Mouse (Mus musculus): ENCODE data around the gene Lins1. TPM values are rescaled to one million over a fixed set of nuclear protein-coding genes. Genes with fewer than 3 reads are reported as not detected.

Gene Lins1
- 13.5 and 13.6 TPM in 2 replicates for polyA plus RNA-seq (2015; fragmentation: Nextera tagmentation; extraction: Ambion mirVana)

DNA sequence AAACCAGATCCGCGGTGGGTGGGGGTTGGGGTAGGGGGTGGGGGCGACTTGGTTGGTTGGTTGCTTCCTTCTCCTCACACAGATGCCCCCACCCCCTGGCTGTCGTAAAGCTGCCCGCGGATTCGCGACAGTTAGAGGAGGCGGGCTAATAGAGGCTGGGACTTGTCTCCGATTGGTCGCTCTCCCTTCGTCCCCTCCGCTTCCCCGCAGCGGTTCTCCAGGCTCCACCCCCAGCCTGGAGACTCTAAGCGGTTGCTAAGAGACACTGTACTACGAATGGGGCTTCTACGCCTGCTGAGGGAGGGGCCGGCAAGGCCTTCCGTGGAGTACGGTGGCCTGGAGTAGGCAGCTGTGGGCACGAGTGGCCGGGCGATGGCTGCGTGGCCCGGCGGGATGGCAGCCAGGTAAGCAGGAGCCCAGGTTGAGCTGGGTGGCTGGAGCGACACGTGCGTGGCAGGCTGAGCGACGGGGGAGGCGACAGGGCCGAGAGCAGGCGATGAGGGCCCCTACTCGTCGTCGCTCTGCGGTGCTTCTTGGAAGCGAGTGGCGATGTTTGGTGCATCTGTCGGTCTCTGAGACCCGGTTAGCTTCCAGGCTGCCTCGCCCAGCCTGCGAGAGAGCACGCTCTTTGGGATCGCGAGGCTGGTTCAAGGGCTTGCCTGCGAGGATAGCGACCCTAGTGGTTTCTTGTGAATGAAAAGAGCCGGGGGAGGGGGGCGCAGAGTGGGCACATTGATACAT, at the start of gene Lins1:
Lins1 (plus strand) TSS at position 270 of the 741 bp plus-strand sequence.
- under 1% methylated on average over 52 of the region's 52 CpGs for WGBS
- H3K9me3 ChIP-seq (replicated peaks; ENCODE audit: low read length), result no peaks in the 10 kb centered on the region
- peaks cover 10% of the 10 kb centered on the region; the same call in 1 of the 2 replicates for H3K4me1 ChIP-seq (replicated peaks; ENCODE audit: insufficient read depth, low read length)
- peak within 1 kb of the TSS; percentile 87 for H3K27ac ChIP-seq
- peak; percentile 60 for TF ChIP-seq CTCF (IDR thresholded peaks at IDR 0.05; ENCODE audit: low read depth)
- H3K4me2 ChIP-seq (ENCODE audit: low read length), result peak within 1 kb of the TSS; percentile 80
- no peaks in the 10 kb centered on the region for H3K36me3 ChIP-seq (ENCODE audit: insufficient read depth, low read length)
- DNase-seq (ENCODE audit: low spot score) (peak; percentile 100), ATAC-seq (replicated peaks; ENCODE audit: low FRiP score, low read depth) (peak; percentile 99)
- peak within 1 kb of the TSS; percentile 79 for H3K9ac ChIP-seq (ENCODE audit: low read depth, low read length)
- peak within 1 kb of the TSS; percentile 70 for H3K4me3 ChIP-seq (replicated peaks; ENCODE audit: low read depth, low read length)
- no peaks in the 10 kb centered on the region for H3K27me3 ChIP-seq (ENCODE audit: insufficient read depth, low read length)

DNA sequence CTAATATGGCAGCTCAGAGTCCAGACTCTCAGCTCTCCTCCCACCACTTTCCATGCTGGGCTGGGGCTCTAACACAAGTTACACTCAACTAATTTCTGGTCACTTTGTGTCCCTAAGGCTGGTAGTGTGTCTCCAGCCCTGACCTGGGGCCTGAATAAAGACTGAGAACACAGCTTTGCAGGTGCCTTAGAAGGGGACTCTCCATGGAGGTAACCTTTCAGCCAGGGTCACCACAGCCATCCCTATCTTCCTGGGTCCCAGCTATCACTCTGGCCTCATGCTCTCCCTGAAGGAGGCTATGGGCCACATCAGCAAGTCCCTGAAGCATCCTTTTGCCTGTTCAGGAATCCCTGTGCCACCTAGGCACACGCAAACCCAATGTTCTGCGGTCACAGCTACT, 44.0 kb upstream of the Lins1 start:
- Histone ChIP-seq H3K4me2 (ENCODE audit: low read length) (no peak overlapping the region), H3K4me3 (replicated peaks; ENCODE audit: low read depth, low read length) (no peak overlapping the region), H3K9me3 (replicated peaks; ENCODE audit: low read length) (no peaks in the 10 kb centered on the region), H3K9ac (ENCODE audit: low read depth, low read length) (no peak overlapping the region), H3K36me3 (ENCODE audit: insufficient read depth, low read length) (peaks cover 5% of the 10 kb centered on the region), H3K27me3 (ENCODE audit: insufficient read depth, low read length) (no peaks in the 10 kb centered on the region), H3K4me1 (replicated peaks; ENCODE audit: insufficient read depth, low read length) (no peaks in the 10 kb centered on the region), H3K27ac (no peak overlapping the region)
- TF ChIP-seq CTCF (IDR thresholded peaks at IDR 0.05; ENCODE audit: low read depth), result no peak
- ATAC-seq (replicated peaks; ENCODE audit: low FRiP score, low read depth), result no peak
- no peak for DNase-seq (ENCODE audit: low spot score)
- 100% methylated on average over 2 of the region's 2 CpGs for WGBS

DNA sequence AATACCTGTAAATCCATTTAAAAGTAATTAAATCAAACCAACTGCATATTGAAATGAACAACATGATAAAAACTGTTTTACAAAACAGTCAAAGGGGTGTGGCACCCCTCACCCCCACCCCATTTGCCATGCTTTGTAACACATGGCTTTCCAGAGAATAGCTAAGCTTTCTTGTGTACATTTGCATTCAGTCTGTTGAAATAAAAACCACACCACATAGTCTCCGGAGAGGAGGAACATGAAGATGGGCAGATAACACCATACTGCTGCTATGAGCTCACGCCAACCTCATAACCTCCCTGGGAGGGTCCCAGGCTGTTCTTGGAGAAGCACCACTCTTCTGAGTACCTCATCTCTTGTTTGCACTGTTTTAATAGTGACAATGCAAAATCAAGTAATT, 40.5 kb upstream of the Lins1 start:
- Histone ChIP-seq H3K36me3 (ENCODE audit: insufficient read depth, low read length) (0 out of 2 replicates have a peak, but pooled peaks cover 7% of the 10 kb centered on the region), H3K9ac (ENCODE audit: low read depth, low read length) (no peak overlapping the region), H3K4me2 (ENCODE audit: low read length) (no peak overlapping the region), H3K9me3 (replicated peaks; ENCODE audit: low read length) (no peaks in the 10 kb centered on the region), H3K4me1 (replicated peaks; ENCODE audit: insufficient read depth, low read length) (0 out of 2 replicates have a peak, but pooled peaks cover 5% of the 10 kb centered on the region), H3K27ac (no peak overlapping the region), H3K27me3 (ENCODE audit: insufficient read depth, low read length) (no peaks in the 10 kb centered on the region), H3K4me3 (replicated peaks; ENCODE audit: low read depth, low read length) (no peak overlapping the region)
- no peak for DNase-seq (ENCODE audit: low spot score)
- no peak for TF ChIP-seq CTCF (IDR thresholded peaks at IDR 0.05; ENCODE audit: low read depth)
- no peak for ATAC-seq (replicated peaks; ENCODE audit: low FRiP score, low read depth)
- 83% methylated on average over 2 of the region's 2 CpGs for WGBS

- 0 out of 2 replicates have a peak, but pooled peaks cover 5% of the 10 kb centered on the region for H3K4me1 ChIP-seq (replicated peaks; ENCODE audit: insufficient read depth, low read length)
- H3K4me3 ChIP-seq (replicated peaks; ENCODE audit: low read depth, low read length), result no peak overlapping the region
- DNase-seq (ENCODE audit: low spot score) (peak; percentile 47), ATAC-seq (replicated peaks; ENCODE audit: low FRiP score, low read depth) (no peak)
- H3K9me3 ChIP-seq (replicated peaks; ENCODE audit: low read length), result no peaks in the 10 kb centered on the region
- peaks cover 13% of the 10 kb centered on the region; the same call in 1 of the 2 replicates for H3K36me3 ChIP-seq (ENCODE audit: insufficient read depth, low read length)
- no peak for TF ChIP-seq CTCF (IDR thresholded peaks at IDR 0.05; ENCODE audit: low read depth)
- WGBS, result 40% methylated on average over 5 of the region's 5 CpGs
- H3K9ac ChIP-seq (ENCODE audit: low read depth, low read length), result no peak overlapping the region
- no peak overlapping the region for H3K27ac ChIP-seq
- no peaks in the 10 kb centered on the region for H3K27me3 ChIP-seq (ENCODE audit: insufficient read depth, low read length)
- H3K4me2 ChIP-seq (ENCODE audit: low read length), result no peak overlapping the region
Observed at GRCm38 (mm10) chr7:66650883-66651282, 38.8 kb upstream of the Lins1 start.

- H3K36me3 ChIP-seq (ENCODE audit: insufficient read depth, low read length), result peaks cover 13% of the 10 kb centered on the region; the same call in 1 of the 2 replicates
Observed at GRCm38 (mm10) chr7:66652216-66652615, 37.5 kb upstream of the Lins1 start.

GRCm38 (mm10) chr7:66653596-66653995, 36.1 kb upstream of the Lins1 start:
- no peak overlapping the region for H3K27ac ChIP-seq
- H3K4me1 ChIP-seq (replicated peaks; ENCODE audit: insufficient read depth, low read length), result 0 out of 2 replicates have a peak, but pooled peaks cover 5% of the 10 kb centered on the region

More at GRCm38 (mm10) chr7:66652216-66652615, 37.5 kb upstream of the Lins1 start:
- H3K27ac ChIP-seq, result no peak overlapping the region
- H3K9me3 ChIP-seq (replicated peaks; ENCODE audit: low read length), result no peaks in the 10 kb centered on the region
- WGBS, result 83% methylated on average over 4 of the region's 4 CpGs
- no peak overlapping the region for H3K4me3 ChIP-seq (replicated peaks; ENCODE audit: low read depth, low read length)
- no peak overlapping the region for H3K4me2 ChIP-seq (ENCODE audit: low read length)
- no peaks in the 10 kb centered on the region for H3K27me3 ChIP-seq (ENCODE audit: insufficient read depth, low read length)
- 0 out of 2 replicates have a peak, but pooled peaks cover 5% of the 10 kb centered on the region for H3K4me1 ChIP-seq (replicated peaks; ENCODE audit: insufficient read depth, low read length)
- TF ChIP-seq CTCF (IDR thresholded peaks at IDR 0.05; ENCODE audit: low read depth), result no peak
- DNase-seq (ENCODE audit: low spot score) (no peak), ATAC-seq (replicated peaks; ENCODE audit: low FRiP score, low read depth) (no peak)
- no peak overlapping the region for H3K9ac ChIP-seq (ENCODE audit: low read depth, low read length)

More at GRCm38 (mm10) chr7:66653596-66653995, 36.1 kb upstream of the Lins1 start:
- Histone ChIP-seq H3K36me3 (ENCODE audit: insufficient read depth, low read length) (peaks cover 21% of the 10 kb centered on the region; the same call in 1 of the 2 replicates), H3K9me3 (replicated peaks; ENCODE audit: low read length) (no peaks in the 10 kb centered on the region), H3K9ac (ENCODE audit: low read depth, low read length) (no peak overlapping the region), H3K27me3 (ENCODE audit: insufficient read depth, low read length) (no peaks in the 10 kb centered on the region), H3K4me2 (ENCODE audit: low read length) (no peak overlapping the region), H3K4me3 (replicated peaks; ENCODE audit: low read depth, low read length) (no peak overlapping the region)
- ATAC-seq (replicated peaks; ENCODE audit: low FRiP score, low read depth) (no peak), DNase-seq (ENCODE audit: low spot score) (no peak)
- no peak for TF ChIP-seq CTCF (IDR thresholded peaks at IDR 0.05; ENCODE audit: low read depth)
- WGBS, result 79% methylated on average over 9 of the region's 9 CpGs

Measured in kidney, postnatal 0 days (tissue).